Mouse (Mus musculus) kidney, postnatal 0 days (tissue): Measurements from ENCODE around the gene Sycn. TPM values are rescaled to one million over a fixed set of nuclear protein-coding genes. Genes with fewer than 3 reads are reported as not detected.

Source experiments
- ATAC-seq: fragments of 200-750 bp; cut with Nextera tagmentation; replicated peaks from 2 replicates; pipeline ENCODE4 v1.8.0; 2017; ENCODE audit warnings: low read depth, moderate number of reproducible peaks, moderate TSS enrichment, moderate library complexity; ENCODE audit not compliant: low FRiP score
- DNase-seq: peaks from one replicate; pipeline ENCODE4 v3.0.0-alpha.2; 2016; ENCODE audit warnings: low spot score
- H3K27ac ChIP-seq: fragments of 300-500 bp; sonication (generic); 2 replicates; pipeline ENCODE4 v1.5.1; 2014; ENCODE audit warnings: mild to moderate bottlenecking
- H3K27me3 ChIP-seq: fragments of 300-500 bp; sonication (generic); 2 replicates; pipeline ENCODE4 v1.6.1; 2014; ENCODE audit warnings: low read length, mixed read lengths; ENCODE audit not compliant: insufficient read depth
- H3K36me3 ChIP-seq: fragments of 300-500 bp; sonication (generic); 2 replicates; pipeline ENCODE4 v1.6.1; 2014; ENCODE audit warnings: low read length, mixed read lengths; ENCODE audit not compliant: insufficient read depth
- H3K4me1 ChIP-seq: fragments of 300-500 bp; sonication (generic); replicated peaks from 2 replicates; pipeline ENCODE4 v1.6.1; 2014; ENCODE audit warnings: antibody characterized with exemption, low read length, mixed read lengths; ENCODE audit not compliant: insufficient read depth
- H3K4me2 ChIP-seq: fragments of 300-500 bp; sonication (generic); 2 replicates; pipeline ENCODE4 v1.6.1; 2014; ENCODE audit warnings: mild to moderate bottlenecking, low read length, moderate library complexity, mixed read lengths
- H3K4me3 ChIP-seq: fragments of 300-500 bp; sonication (generic); replicated peaks from 2 replicates; pipeline ENCODE4 v1.5.1; 2014; ENCODE audit warnings: low read depth, low read length
- H3K9ac ChIP-seq: fragments of 300-500 bp; sonication (generic); 2 replicates; pipeline ENCODE4 v1.6.1; 2014; ENCODE audit warnings: low read depth, low read length
- H3K9me3 ChIP-seq: fragments of 300-500 bp; sonication (generic); replicated peaks from 2 replicates; pipeline ENCODE4 v1.6.1; 2016; ENCODE audit warnings: low read length, inconsistent platforms, mixed read lengths
- CTCF ChIP-seq: IDR thresholded peaks from 2 replicates; pipeline ENCODE4 v1.5.1; 2016; ENCODE audit warnings: antibody characterized with exemption, low read depth, mild to moderate bottlenecking, moderate library complexity
- WGBS: fragments of 180-500 bp; shearing (Covaris S2); extraction: QIAGEN DNeasy Blood & Tissue Kit; methylation state at CpG from one replicate; pipeline ENCODE4 v1.1.7; 2014; 5-methylcytosine and 5-hydroxymethylcytosine counted together
- microRNA-seq: library from miRNA; unstranded; fragments of <30 nt; microRNA quantifications from one replicate; pipeline ENCODE4, GENCODE M21; 2016
- polyA plus RNA-seq: library from polyadenylated mRNA; unstranded; fragments of >200 nt; fragmentation: Nextera tagmentation; extraction: Ambion mirVana; gene quantifications from 2 replicates; pipeline ENCODE4 v1.2.1, GENCODE M21; 2015

Sycn gene
- polyA plus RNA-seq, 1 experiment from 2014 or later, result 0.45 TPM

- no peak overlapping the region for H3K4me2 ChIP-seq
- no peak for TF ChIP-seq CTCF
- DNase-seq (no peak), ATAC-seq (no peak)
- 52% methylated on average over 6 of the region's 6 CpGs for WGBS
- H3K36me3 ChIP-seq, result no peaks in the 10 kb centered on the region
- H3K4me1 ChIP-seq, result peaks cover 54% of the 10 kb centered on the region
- no peak overlapping the region for H3K4me3 ChIP-seq
- H3K27ac ChIP-seq, result peak overlapping the region; percentile 31; the same call in 1 of the 2 replicates
- H3K9me3 ChIP-seq, result no peaks in the 10 kb centered on the region
- H3K9ac ChIP-seq, result 0 out of 2 replicates have a peak overlapping the region, but pooled peaks have one; percentile 27
- no peaks in the 10 kb centered on the region for H3K27me3 ChIP-seq
Observed at GRCm38 (mm10) chr7:28585001-28585400, 44.3 kb downstream of the Sycn start.

GRCm38 (mm10) chr7:28586663-28587411 is 46.2 kb downstream of the Sycn start:
- 53% methylated on average over 6 of the region's 6 CpGs for WGBS
- H3K9ac ChIP-seq, result 0 out of 2 replicates have a peak overlapping the region, but pooled peaks have one; percentile 8

GRCm38 (mm10) chr7:28587644-28588043 is 47.0 kb downstream of the Sycn start:
- no peaks in the 10 kb centered on the region for H3K36me3 ChIP-seq
- no peaks in the 10 kb centered on the region for H3K27me3 ChIP-seq
- H3K4me2 ChIP-seq, result no peak overlapping the region
- H3K9me3 ChIP-seq, result no peaks in the 10 kb centered on the region
- H3K4me3 ChIP-seq, result no peak overlapping the region
- DNase-seq (peak; percentile 68), ATAC-seq (peak; percentile 80)
- no peak for TF ChIP-seq CTCF
- 0 out of 2 replicates have a peak overlapping the region, but pooled peaks have one; percentile 32 for H3K9ac ChIP-seq
- H3K27ac ChIP-seq, result peak overlapping the region; percentile 74
- peaks cover 58% of the 10 kb centered on the region for H3K4me1 ChIP-seq

More at GRCm38 (mm10) chr7:28586663-28587411, 46.2 kb downstream of the Sycn start:
- no peak for TF ChIP-seq CTCF
- Histone ChIP-seq H3K4me1 (peaks cover 52% of the 10 kb centered on the region), H3K36me3 (no peaks in the 10 kb centered on the region), H3K4me3 (no peak overlapping the region), H3K4me2 (no peak overlapping the region), H3K27ac (no peak overlapping the region), H3K27me3 (no peaks in the 10 kb centered on the region), H3K9me3 (no peaks in the 10 kb centered on the region)
- DNase-seq, result no peak
- no peak; the same call in 1 of the 2 replicates for ATAC-seq

Small RNAs within 50 kb of the gene (microRNA-seq; reads per million reads assigned to microRNA genes)
- gene Mir7049, result not detected

Other genes with a start within 250 kb of the Sycn start
- 0.14 and 0.26 TPM in 2 replicates for gene Selenov, start 249.7 kb upstream of the Sycn start, polyA plus RNA-seq
- 0.43 and 0.45 TPM in 2 replicates for gene Dll3, start 238.6 kb upstream of the Sycn start, polyA plus RNA-seq
- 117 and 122 TPM in 2 replicates for gene Timm50, start 228.8 kb upstream of the Sycn start, polyA plus RNA-seq
- 53.4 and 59.8 TPM in 2 replicates for gene Supt5, start 202.1 kb upstream of the Sycn start, polyA plus RNA-seq
- gene Rps16, start 190.2 kb upstream of the Sycn start, polyA plus RNA-seq, result 1,088 and 1,198 TPM in 2 replicates
- 29.9 and 33.3 TPM in 2 replicates for gene Plekhg2, start 168.3 kb upstream of the Sycn start, polyA plus RNA-seq
- 18.6 and 19.6 TPM in 2 replicates for gene Zfp36, start 160.6 kb upstream of the Sycn start, polyA plus RNA-seq
- 44.6 and 47.8 TPM in 2 replicates for gene Med29, start 148.2 kb upstream of the Sycn start, polyA plus RNA-seq
- gene Paf1, start 147.9 kb upstream of the Sycn start, polyA plus RNA-seq, result 60.2 and 70.3 TPM in 2 replicates
- 19.5 and 23.8 TPM in 2 replicates for gene Gmfg, start 103.4 kb upstream of the Sycn start, polyA plus RNA-seq
- gene Lrfn1, start 88.9 kb upstream of the Sycn start, polyA plus RNA-seq, result 2.1 and 2.8 TPM in 2 replicates
- not detected in 2 replicates for gene Ifnl2, start 30.4 kb upstream of the Sycn start, polyA plus RNA-seq
- not detected in 2 replicates for gene Ifnl3, start 18.0 kb upstream of the Sycn start, polyA plus RNA-seq
- 5.5 and 7.3 TPM in 2 replicates for gene Nccrp1, start 6.4 kb downstream of the Sycn start, polyA plus RNA-seq
- 18.4 and 19.5 TPM in 2 replicates for gene Samd4b, start 57.3 kb downstream of the Sycn start, polyA plus RNA-seq
- 33.5 and 36.6 TPM in 2 replicates for gene Pak4, start 57.3 kb downstream of the Sycn start, polyA plus RNA-seq
- gene Acp7, start 90.4 kb downstream of the Sycn start, polyA plus RNA-seq, result not detected in 2 replicates
- gene Fbxo27, start 152.0 kb downstream of the Sycn start, polyA plus RNA-seq, result 3.9 and 4.1 TPM in 2 replicates
- 7.0 and 8.0 TPM in 2 replicates for gene Fbxo17, start 175.9 kb downstream of the Sycn start, polyA plus RNA-seq
- 143 and 151 TPM in 2 replicates for gene Mrps12, start 200.9 kb downstream of the Sycn start, polyA plus RNA-seq
- 20.2 and 21.5 TPM in 2 replicates for gene Sars2, start 201.1 kb downstream of the Sycn start, polyA plus RNA-seq
- not detected in 2 replicates for gene Ccer2, start 215.3 kb downstream of the Sycn start, polyA plus RNA-seq
- gene Sirt2, start 225.8 kb downstream of the Sycn start, polyA plus RNA-seq, result 54.1 and 60.2 TPM in 2 replicates
- 42.2 and 43.7 TPM in 2 replicates for gene Nfkbib, start 226.6 kb downstream of the Sycn start, polyA plus RNA-seq
- gene Rinl, start 248.1 kb downstream of the Sycn start, polyA plus RNA-seq, result 5.2 and 6.3 TPM in 2 replicates